Mouse (Mus musculus) heart, postnatal 0 days (tissue): ENCODE measurements around the gene Ralgps1.

Source experiments
- CTCF ChIP-seq: IDR thresholded peaks from 2 replicates; pipeline ENCODE4 v1.5.1; 2016; ENCODE audit warnings: antibody characterized with exemption, control low read depth, low read depth
- EP300 ChIP-seq: IDR thresholded peaks from 2 replicates; pipeline ENCODE4 v1.6.1; 2016; ENCODE audit warnings: antibody characterized with exemption, low read depth

DNA sequence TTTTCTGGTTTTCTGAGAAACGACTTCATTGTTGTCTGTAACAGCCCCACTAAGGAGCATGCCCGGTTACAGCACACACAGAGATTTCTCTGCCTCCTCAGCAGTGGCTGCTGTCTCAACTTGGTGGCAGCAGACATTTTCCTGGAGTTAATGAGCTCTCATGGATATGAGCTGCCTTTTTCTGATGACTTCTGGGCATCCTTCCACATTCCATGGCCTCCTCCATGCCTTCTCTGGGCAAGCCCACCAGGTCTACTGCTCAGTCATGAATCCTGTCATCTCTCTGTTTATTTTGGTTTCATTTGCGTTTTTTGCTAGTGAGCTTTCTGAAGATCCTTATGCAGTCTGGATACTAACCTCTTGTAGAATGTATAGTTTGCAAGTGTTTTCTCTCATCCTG is 45.9 kb downstream of the Ralgps1 start:
- no peak for TF ChIP-seq CTCF
- TF ChIP-seq EP300, result no peak
